9 mouse cellular contexts compared by ENCODE assay signal in genomic region chr19:28743176-28743793, GRCm38 (mm10).
DNase-seq lines count a peak whose midpoint lies in the region; ATAC-seq and TF ChIP-seq lines count a peak whose summit lies in the region.
"Had no signal": no experiment of that assay in that cellular context is flagged by ENCODE, and none has a peak within 500 bp of the region (broad histone marks: within the 10 kb centered on the region; RNA-seq: fewer than 3 reads in every experiment).

No protein-coding gene starts in this region.

- H3K9me3 ChIP-seq in hindbrain, embryonic 16.5 days (ENCODE audit: control insufficient read depth, low read length): no peaks in the 10 kb centered on the region
- H3K9me3 ChIP-seq in hindbrain, embryonic 12.5 days (replicated peaks): no peaks in the 10 kb centered on the region
- no peaks in the 10 kb centered on the region for H3K9me3 ChIP-seq in forebrain, embryonic 14.5 days (replicated peaks; ENCODE audit: control insufficient read depth, low read length)
- H3K9me3 ChIP-seq: neural tube, embryonic 13.5 days had no signal

- intact Hi-C loops in heart, adult 2 months (cut with DNase I): no loop called here

- H3K27me3 ChIP-seq in hindbrain, embryonic 16.5 days (replicated peaks; ENCODE audit: control insufficient read depth, insufficient read depth, low read length): no peaks in the 10 kb centered on the region
- H3K27me3 ChIP-seq in hindbrain, embryonic 12.5 days: no peaks in the 10 kb centered on the region
- H3K27me3 ChIP-seq in Patski: no peaks in the 10 kb centered on the region
- no peaks in the 10 kb centered on the region for H3K27me3 ChIP-seq in heart, adult 2 months (ENCODE audit: control insufficient read depth, insufficient read depth, low read length)
- no peaks in the 10 kb centered on the region for H3K27me3 ChIP-seq in forebrain, embryonic 14.5 days (replicated peaks; ENCODE audit: control insufficient read depth, insufficient read depth, low read length)
- H3K27me3 ChIP-seq: neural tube, embryonic 13.5 days had no signal

- no peak for DNase-seq in Patski (ENCODE audit: low read depth, low spot score)
- peak; percentile 45 to 63 for DNase-seq in heart, adult 2 months
- peak; percentile 45 to 59 for DNase-seq in lung, adult 18-20 months
- peak; percentile 65 to 75 for DNase-seq in urinary bladder, postnatal 4 days (ENCODE audit: low spot score in 2 of 2)
- DNase-seq in forebrain, embryonic 14.5 days (ENCODE audit: low spot score): no peak

- no peak for TF ChIP-seq EP300 in heart, adult 2 months (IDR thresholded peaks at IDR 0.05; ENCODE audit: insufficient read depth, low read depth, low read length)

- no peaks in the 10 kb centered on the region for H3K36me3 ChIP-seq in hindbrain, embryonic 16.5 days (ENCODE audit: control insufficient read depth, insufficient read depth, low read length)
- H3K36me3 ChIP-seq in hindbrain, embryonic 12.5 days: no peaks in the 10 kb centered on the region
- no peaks in the 10 kb centered on the region for H3K36me3 ChIP-seq in heart, adult 2 months (ENCODE audit: control insufficient read depth, insufficient read depth, low read length)
- H3K36me3 ChIP-seq in forebrain, embryonic 14.5 days (ENCODE audit: control insufficient read depth, insufficient read depth, low read length): no peaks in the 10 kb centered on the region
- H3K36me3 ChIP-seq: neural tube, embryonic 13.5 days had no signal

- TF ChIP-seq POLR2A in heart, adult 2 months (IDR thresholded peaks at IDR 0.05; ENCODE audit: insufficient read depth, low read depth, low read length): no peak

- 0 out of 2 replicates have a peak, but pooled peaks have one; percentile 20 for ATAC-seq in hindbrain, embryonic 16.5 days
- no peak for ATAC-seq in hindbrain, embryonic 12.5 days (ENCODE audit: low FRiP score)
- ATAC-seq in Patski: peak; percentile 17
- ATAC-seq in forebrain, embryonic 14.5 days: no peak
- ATAC-seq in erythroblast, adult 5-6 weeks (replicated peaks; ENCODE audit: low FRiP score, poor library complexity, severe bottlenecking): no peak

- no peak overlapping the region for H3K4me2 ChIP-seq in hindbrain, embryonic 16.5 days (ENCODE audit: low read length)
- no peak overlapping the region for H3K4me2 ChIP-seq in hindbrain, embryonic 12.5 days (replicated peaks)
- H3K4me2 ChIP-seq in forebrain, embryonic 14.5 days (ENCODE audit: low read length): no peak overlapping the region
- H3K4me2 ChIP-seq: neural tube, embryonic 13.5 days had no signal

- H3K9ac ChIP-seq in hindbrain, embryonic 16.5 days (ENCODE audit: low read depth, low read length): no peak overlapping the region
- H3K9ac ChIP-seq in hindbrain, embryonic 12.5 days: no peak overlapping the region
- H3K9ac ChIP-seq in heart, adult 2 months (ENCODE audit: low read depth, low read length): no peak overlapping the region
- H3K9ac ChIP-seq in forebrain, embryonic 14.5 days (ENCODE audit: low read length): no peak overlapping the region
- H3K9ac ChIP-seq: neural tube, embryonic 13.5 days had no signal

- TF ChIP-seq CTCF in Patski (IDR thresholded peaks at IDR 0.05): no peak
- no peak for TF ChIP-seq CTCF in heart, adult 2 months (IDR thresholded peaks at IDR 0.05)

- in situ Hi-C loops in Patski (cut with MboI; ENCODE audit: low pct_unique_long_range_greater_than_20kb): no loop called here

- 80% methylated on average over 5 of the region's 5 CpGs for WGBS in hindbrain, embryonic 16.5 days
- WGBS in hindbrain, embryonic 12.5 days: 93% methylated on average over 5 of the region's 5 CpGs
- 47% methylated on average over 5 of the region's 5 CpGs for WGBS in heart, adult 2 months
- WGBS in forebrain, embryonic 14.5 days: 92% methylated on average over 5 of the region's 5 CpGs

- H3K4me1 ChIP-seq in hindbrain, embryonic 16.5 days (ENCODE audit: control insufficient read depth, insufficient read depth, low read depth, low read length): no peaks in the 10 kb centered on the region
- no peaks in the 10 kb centered on the region for H3K4me1 ChIP-seq in hindbrain, embryonic 12.5 days
- peaks cover 3% of the 10 kb centered on the region for H3K4me1 ChIP-seq in heart, adult 2 months (ENCODE audit: control insufficient read depth, insufficient read depth, low read length)
- no peaks in the 10 kb centered on the region for H3K4me1 ChIP-seq in forebrain, embryonic 14.5 days (ENCODE audit: control insufficient read depth, insufficient read depth, low read length)
- H3K4me1 ChIP-seq: neural tube, embryonic 13.5 days had no signal

- no peak overlapping the region for H3K4me3 ChIP-seq in hindbrain, embryonic 16.5 days (ENCODE audit: low read length)
- no peak overlapping the region for H3K4me3 ChIP-seq in hindbrain, embryonic 12.5 days
- H3K4me3 ChIP-seq in heart, adult 2 months: no peak overlapping the region
- H3K4me3 ChIP-seq in forebrain, embryonic 14.5 days (ENCODE audit: low read depth, low read length): no peak overlapping the region
- H3K4me3 ChIP-seq: neural tube, embryonic 13.5 days had no signal

- no peaks in the 10 kb centered on the region for H3K79me2 ChIP-seq in heart, adult 2 months (replicated peaks; ENCODE audit: control insufficient read depth, insufficient read depth, low read length)

- H3K27ac ChIP-seq in hindbrain, embryonic 16.5 days (ENCODE audit: low read depth, low read length): no peak overlapping the region; the same call in 1 of the 2 replicates
- H3K27ac ChIP-seq in hindbrain, embryonic 12.5 days: no peak overlapping the region
- H3K27ac ChIP-seq in heart, adult 2 months: no peak overlapping the region
- H3K27ac ChIP-seq in forebrain, embryonic 14.5 days (ENCODE audit: low read depth, low read length): no peak overlapping the region
- H3K27ac ChIP-seq: neural tube, embryonic 13.5 days had no signal

- POLR2A ChIA-PET in Patski (lab: Charles Lee): interaction anchor here (0.9 to 1.5 kb wide), 2 partner anchors 15 to 16 kb away, joined by 3 to 4 read pairs; no protein-coding TSS in a partner anchor

- CTCF ChIA-PET in Patski (lab: Charles Lee): interaction anchor here (1.1 to 4.0 kb wide), 6 partner anchors 10 to 578 kb away, joined by 3 to 17 read pairs (median 5); no protein-coding TSS in a partner anchor

Comparison
In these comparisons a context has a peak if more than half of its experiments do, and no peak if none do; other contexts are left out.
1. ATAC-seq: peak in hindbrain, embryonic 16.5 days (single experiment) and Patski (single experiment); none in hindbrain, embryonic 12.5 days (single experiment), forebrain, embryonic 14.5 days (single experiment) and erythroblast, adult 5-6 weeks (single experiment).
2. DNase-seq: peak in heart, adult 2 months (2 of 2), lung, adult 18-20 months (2 of 2) and urinary bladder, postnatal 4 days (2 of 2); none in Patski (single experiment) and forebrain, embryonic 14.5 days (single experiment).